Mouse (Mus musculus) heart, embryonic 12.5 days (tissue): ENCODE results near the gene Park7. TPM values are rescaled to one million over a fixed set of nuclear protein-coding genes. Genes with fewer than 3 reads are reported as not detected.

ENCODE experiments used
- ATAC-seq: fragments of 200-750 bp; cut with Nextera tagmentation; 2 replicates; pipeline ENCODE4 v1.8.0; 2017; ENCODE audit warnings: moderate TSS enrichment, moderate library complexity; ENCODE audit not compliant: insufficient number of reproducible peaks, low FRiP score
- H3K27ac ChIP-seq: fragments of 300-500 bp; sonication (generic); 2 replicates; pipeline ENCODE4 v1.5.1; 2016; ENCODE audit warnings: mild to moderate bottlenecking, moderate library complexity; ENCODE audit not compliant: poor library complexity, severe bottlenecking
- H3K27me3 ChIP-seq: fragments of 300-500 bp; sonication (generic); replicated peaks from 2 replicates; pipeline ENCODE4 v1.6.1; 2016; ENCODE audit warnings: mild to moderate bottlenecking, moderate library complexity
- H3K36me3 ChIP-seq: fragments of 300-500 bp; sonication (generic); 2 replicates; pipeline ENCODE4 v1.6.1; 2016; ENCODE audit warnings: mild to moderate bottlenecking, moderate library complexity
- H3K4me1 ChIP-seq: fragments of 300-500 bp; sonication (generic); replicated peaks from 2 replicates; pipeline ENCODE4 v1.6.1; 2016; ENCODE audit warnings: mild to moderate bottlenecking
- H3K4me2 ChIP-seq: fragments of 300-500 bp; sonication (generic); 2 replicates; pipeline ENCODE4 v1.6.1; 2016; ENCODE audit warnings: mild to moderate bottlenecking, moderate library complexity
- H3K4me3 ChIP-seq: fragments of 300-500 bp; sonication (generic); 2 replicates; pipeline ENCODE4 v1.5.1; 2016; ENCODE audit warnings: mild to moderate bottlenecking
- H3K9ac ChIP-seq: fragments of 300-500 bp; sonication (generic); 2 replicates; pipeline ENCODE4 v1.6.1; 2016; ENCODE audit warnings: mild to moderate bottlenecking, moderate library complexity
- H3K9me3 ChIP-seq: fragments of 300-500 bp; sonication (generic); replicated peaks from 2 replicates; pipeline ENCODE4 v1.6.1; 2016; ENCODE audit warnings: mild to moderate bottlenecking, moderate library complexity
- WGBS: fragments of 180-500 bp; shearing (Covaris S2); methylation state at CpG from one replicate; pipeline ENCODE4 v1.1.7; 2016; 5-methylcytosine and 5-hydroxymethylcytosine counted together
- polyA plus RNA-seq: library from polyadenylated mRNA; unstranded; fragments of >200 nt; fragmentation: Nextera tagmentation; extraction: Ambion mirVana; gene quantifications from 2 replicates; pipeline ENCODE4 v1.2.1, GENCODE M21; 2016

Park7 gene
- polyA plus RNA-seq, 1 experiment from 2014 or later: 306 TPM

DNA sequence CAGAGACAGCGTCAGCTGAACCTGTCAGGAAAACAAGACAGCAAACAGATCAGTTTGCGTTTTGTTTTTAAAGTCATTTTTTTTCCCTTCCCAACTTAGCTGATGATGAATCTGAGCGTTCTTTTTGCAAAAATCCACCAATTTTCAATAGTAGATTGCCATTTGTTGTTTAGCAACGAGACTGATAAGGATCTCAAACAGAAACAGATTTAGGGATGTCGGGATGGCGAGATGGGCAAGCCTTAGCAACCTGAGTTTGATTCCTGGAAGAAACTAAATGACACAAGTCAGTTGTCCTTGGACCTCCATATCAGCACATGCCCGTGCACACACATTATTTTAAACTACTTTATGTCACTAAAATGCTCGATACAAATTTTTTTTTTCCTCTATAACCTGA is 41.6 kb downstream of the Park7 start:
- 0 out of 2 replicates have a peak overlapping the region, but pooled peaks have one; percentile 5 for H3K9ac ChIP-seq
- ATAC-seq: no peak

DNA sequence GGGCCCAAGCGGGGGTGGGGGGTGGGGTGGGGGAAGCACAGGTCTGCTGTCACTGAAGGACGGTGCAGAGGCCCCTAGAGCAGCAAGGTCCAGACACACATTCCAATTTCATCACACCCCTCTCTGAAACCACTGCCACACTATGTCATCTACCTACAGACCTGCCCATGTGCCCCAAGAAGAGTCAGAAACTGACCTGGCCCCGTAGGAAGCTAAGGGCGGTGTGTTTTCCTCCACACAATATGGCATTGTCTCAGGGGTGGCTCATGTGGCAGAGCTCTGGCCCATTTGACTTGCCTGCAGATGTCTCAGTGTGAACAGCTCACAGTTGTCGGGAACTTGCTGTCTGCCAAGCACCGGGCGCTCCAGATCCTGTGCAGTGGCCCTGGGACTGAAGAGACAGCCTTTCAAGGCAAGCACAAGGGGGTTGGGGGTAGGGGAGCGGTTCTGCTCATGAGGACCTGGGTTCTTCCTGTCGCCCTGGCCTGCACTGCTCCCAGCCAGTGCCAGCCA is 42.0 kb downstream of the Park7 start:
- no peaks in the 10 kb centered on the region for H3K27me3 ChIP-seq
- H3K9me3 ChIP-seq: no peaks in the 10 kb centered on the region
- peak overlapping the region; percentile 39 for H3K27ac ChIP-seq
- H3K9ac ChIP-seq: peak overlapping the region; percentile 5; the same call in 1 of the 2 replicates
- peaks cover 7% of the 10 kb centered on the region for H3K36me3 ChIP-seq
- peak; percentile 19; the same call in 1 of the 2 replicates for ATAC-seq
- peaks cover 38% of the 10 kb centered on the region for H3K4me1 ChIP-seq
- WGBS: 37% methylated on average over 9 of the region's 9 CpGs
- H3K4me3 ChIP-seq: no peak overlapping the region
- peak overlapping the region; percentile 15; the same call in 1 of the 2 replicates for H3K4me2 ChIP-seq

More for the DNA sequence above, 41.6 kb downstream of the Park7 start:
- Histone ChIP-seq H3K9me3 (no peaks in the 10 kb centered on the region), H3K36me3 (0 out of 2 replicates have a peak, but pooled peaks cover 4% of the 10 kb centered on the region), H3K4me2 (no peak overlapping the region), H3K4me3 (no peak overlapping the region), H3K4me1 (peaks cover 38% of the 10 kb centered on the region), H3K27ac (no peak overlapping the region), H3K27me3 (no peaks in the 10 kb centered on the region)
- 64% methylated on average over 8 of the region's 8 CpGs for whole genome bisulfite sequencing

DNA sequence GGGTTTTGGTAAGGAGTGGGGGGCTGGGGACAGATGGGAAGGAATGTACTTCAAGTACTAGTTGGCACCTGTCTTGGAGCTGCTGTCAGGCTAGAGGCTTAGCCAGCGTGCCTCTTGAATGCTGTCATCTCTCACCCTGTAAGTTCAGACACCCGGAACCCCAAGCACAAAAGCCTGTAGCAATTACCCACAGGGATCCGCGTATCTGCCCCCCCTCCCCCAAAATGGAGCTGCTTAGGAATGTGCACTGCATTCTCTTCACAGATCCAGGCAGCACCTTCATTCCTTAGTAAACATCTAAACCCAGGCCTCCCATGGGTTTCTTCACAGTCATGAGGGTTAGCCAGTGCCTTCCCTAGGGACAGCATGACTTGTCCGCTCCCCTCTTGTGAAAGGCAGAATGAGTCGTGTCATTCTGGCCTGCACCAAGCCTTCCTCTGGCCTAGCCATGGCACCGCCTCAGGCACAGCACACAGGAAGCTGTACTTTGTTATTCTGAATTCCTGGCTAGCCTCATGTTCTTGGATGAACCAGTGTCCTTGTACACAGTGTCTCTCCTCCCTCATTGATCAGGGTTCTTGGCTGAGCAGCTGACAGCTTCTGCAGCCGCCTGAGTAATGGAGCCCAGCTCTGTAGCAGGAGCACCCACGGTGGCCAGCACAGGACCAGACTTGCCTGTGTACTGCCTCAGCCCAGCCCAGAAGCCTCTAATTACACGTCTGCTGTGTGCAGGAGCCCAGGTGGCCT is 42.7 kb downstream of the Park7 start:
- Histone ChIP-seq H3K4me3 (no peak overlapping the region), H3K36me3 (peaks cover 13% of the 10 kb centered on the region), H3K4me2 (0 out of 2 replicates have a peak overlapping the region, but pooled peaks have one; percentile 15), H3K9ac (peak overlapping the region; percentile 5; the same call in 1 of the 2 replicates), H3K4me1 (peaks cover 38% of the 10 kb centered on the region), H3K27me3 (no peaks in the 10 kb centered on the region), H3K27ac (peak overlapping the region; percentile 39), H3K9me3 (no peaks in the 10 kb centered on the region)
- ATAC-seq: peak; percentile 54
- WGBS: 28% methylated on average over 10 of the region's 10 CpGs

DNA sequence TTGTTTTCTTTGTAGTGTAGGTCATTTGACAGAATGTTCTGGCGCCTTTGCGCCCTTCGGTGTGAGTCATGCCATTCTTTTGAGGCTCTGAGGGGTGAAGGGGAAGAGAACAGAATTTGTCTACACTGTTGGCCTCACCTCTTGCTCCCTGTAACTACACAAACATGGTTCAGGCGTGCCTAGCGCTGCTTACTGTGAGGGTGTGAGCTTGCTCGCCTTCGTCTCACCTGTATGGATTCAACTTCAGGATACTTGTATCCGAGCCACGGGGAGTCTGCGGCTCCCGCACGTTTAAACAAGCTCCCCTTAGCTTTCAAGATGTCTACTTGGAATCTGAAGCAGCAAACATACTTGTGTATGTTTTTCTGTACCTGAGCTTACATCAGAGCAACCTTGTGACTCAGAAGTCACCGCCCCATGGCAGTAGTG is 43.3 kb downstream of the Park7 start:
- H3K9me3 ChIP-seq: no peaks in the 10 kb centered on the region
- H3K4me2 ChIP-seq: 0 out of 2 replicates have a peak overlapping the region, but pooled peaks have one; percentile 15
- no peak overlapping the region for H3K9ac ChIP-seq
- no peak overlapping the region for H3K4me3 ChIP-seq
- peak overlapping the region; percentile 39; the same call in 1 of the 2 replicates for H3K27ac ChIP-seq
- H3K4me1 ChIP-seq: peaks cover 38% of the 10 kb centered on the region
- H3K27me3 ChIP-seq: no peaks in the 10 kb centered on the region
- no peak for ATAC-seq
- WGBS: 76% methylated on average over 13 of the region's 13 CpGs
- H3K36me3 ChIP-seq: peaks cover 19% of the 10 kb centered on the region

DNA sequence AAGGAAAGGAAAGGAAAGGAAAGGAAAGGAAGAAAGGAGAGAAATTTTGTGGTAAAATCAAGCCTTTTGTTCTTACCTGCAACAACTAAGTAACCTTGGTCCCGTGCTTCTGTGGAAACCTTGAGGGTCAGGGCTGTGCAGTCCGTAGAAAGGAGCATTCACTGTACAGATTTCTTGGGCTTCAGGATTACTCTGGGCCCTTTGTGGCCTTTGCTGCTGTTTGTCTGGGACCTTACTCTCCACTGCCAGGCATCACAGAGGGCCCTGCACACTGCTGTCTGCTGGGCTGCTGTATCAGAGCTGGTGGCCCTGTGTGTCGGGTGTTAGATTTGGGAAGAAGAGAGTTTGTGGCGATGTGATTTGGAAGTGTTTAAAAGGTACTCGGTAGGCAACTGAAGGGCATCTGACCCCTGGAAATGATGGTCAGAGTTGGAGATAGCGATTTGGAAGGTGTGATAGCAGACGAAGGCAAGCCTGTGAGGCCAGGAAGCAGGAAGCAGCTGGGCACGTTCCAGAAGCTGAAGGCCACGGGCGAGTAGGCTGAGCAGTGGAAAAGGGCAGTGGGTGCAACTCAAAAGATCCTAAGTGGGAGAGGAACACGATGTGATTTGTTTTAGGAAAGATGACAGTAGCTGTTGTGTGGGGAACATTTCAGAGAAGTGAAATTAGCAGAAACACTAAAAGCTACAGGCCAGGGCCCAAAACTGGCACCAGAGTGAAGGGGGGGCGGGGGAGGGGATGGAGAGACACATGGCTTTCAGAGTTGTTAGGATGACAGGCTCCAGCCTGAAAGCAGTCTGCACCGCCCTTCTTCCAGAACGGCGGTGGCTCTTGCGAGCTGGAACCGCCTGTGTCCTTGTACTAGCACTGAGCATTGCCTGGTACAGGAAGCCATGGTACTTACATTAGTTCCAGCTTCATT is 44.7 kb downstream of the Park7 start:
- H3K27me3 ChIP-seq: no peaks in the 10 kb centered on the region
- H3K27ac ChIP-seq: no peak overlapping the region
- no peak overlapping the region for H3K4me2 ChIP-seq
- WGBS: 43% methylated on average over 17 of the region's 17 CpGs
- H3K9ac ChIP-seq: no peak overlapping the region
- H3K4me1 ChIP-seq: peaks cover 38% of the 10 kb centered on the region
- H3K4me3 ChIP-seq: no peak overlapping the region
- no peak for ATAC-seq
- no peaks in the 10 kb centered on the region for H3K9me3 ChIP-seq
- peaks cover 24% of the 10 kb centered on the region for H3K36me3 ChIP-seq

DNA sequence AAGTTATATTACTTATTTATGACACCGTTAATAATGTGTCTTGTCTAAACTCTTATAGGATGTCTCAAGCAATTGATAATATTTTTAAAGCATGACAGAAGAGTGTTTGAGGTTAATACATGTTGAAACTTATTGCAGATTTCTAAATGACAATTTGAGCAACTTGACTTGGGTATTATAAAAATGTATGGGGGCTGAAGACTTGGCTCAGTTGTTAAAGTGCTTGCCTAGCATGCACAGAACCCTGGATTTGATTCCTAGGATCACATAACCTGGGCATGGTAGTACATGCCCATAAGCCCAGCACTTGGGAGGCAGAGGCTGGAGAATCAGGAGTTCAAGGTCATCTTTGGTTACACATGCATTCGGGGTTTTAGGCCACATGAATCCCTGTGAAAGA is 45.4 kb downstream of the Park7 start:
- no peak overlapping the region for H3K27ac ChIP-seq
- peaks cover 24% of the 10 kb centered on the region for H3K36me3 ChIP-seq
- 76% methylated on average over 2 of the region's 2 CpGs for WGBS
- H3K27me3 ChIP-seq: no peaks in the 10 kb centered on the region
- ATAC-seq: no peak
- no peak overlapping the region for H3K4me3 ChIP-seq
- H3K9me3 ChIP-seq: no peaks in the 10 kb centered on the region
- no peak overlapping the region for H3K9ac ChIP-seq
- H3K4me1 ChIP-seq: peaks cover 38% of the 10 kb centered on the region
- no peak overlapping the region for H3K4me2 ChIP-seq

DNA sequence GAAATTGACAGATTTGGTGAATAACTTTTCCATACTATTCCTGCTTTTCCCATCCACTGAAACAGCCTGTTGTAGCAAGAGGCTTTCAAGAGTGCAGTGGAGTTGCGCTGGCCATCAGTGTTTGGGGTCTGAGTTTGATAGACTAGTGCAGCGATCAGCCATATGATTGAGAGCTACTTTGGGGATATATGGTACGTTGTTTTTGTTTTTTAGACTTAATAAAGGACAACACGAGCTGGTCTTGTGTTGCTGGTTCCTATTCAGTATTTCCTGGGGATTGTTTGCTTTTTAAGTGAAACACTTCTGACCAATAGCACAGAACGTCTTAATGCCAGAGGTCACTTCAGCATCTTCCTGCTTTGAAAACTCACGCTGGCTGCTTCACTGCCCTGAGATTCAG is 46.1 kb downstream of the Park7 start:
- no peak for ATAC-seq
- H3K9ac ChIP-seq: no peak overlapping the region
- H3K4me2 ChIP-seq: no peak overlapping the region
- no peaks in the 10 kb centered on the region for H3K27me3 ChIP-seq
- H3K4me3 ChIP-seq: no peak overlapping the region
- H3K4me1 ChIP-seq: peaks cover 38% of the 10 kb centered on the region
- H3K9me3 ChIP-seq: no peaks in the 10 kb centered on the region
- no peak overlapping the region for H3K27ac ChIP-seq
- H3K36me3 ChIP-seq: peaks cover 24% of the 10 kb centered on the region
- WGBS: 75% methylated on average over 6 of the region's 6 CpGs

DNA sequence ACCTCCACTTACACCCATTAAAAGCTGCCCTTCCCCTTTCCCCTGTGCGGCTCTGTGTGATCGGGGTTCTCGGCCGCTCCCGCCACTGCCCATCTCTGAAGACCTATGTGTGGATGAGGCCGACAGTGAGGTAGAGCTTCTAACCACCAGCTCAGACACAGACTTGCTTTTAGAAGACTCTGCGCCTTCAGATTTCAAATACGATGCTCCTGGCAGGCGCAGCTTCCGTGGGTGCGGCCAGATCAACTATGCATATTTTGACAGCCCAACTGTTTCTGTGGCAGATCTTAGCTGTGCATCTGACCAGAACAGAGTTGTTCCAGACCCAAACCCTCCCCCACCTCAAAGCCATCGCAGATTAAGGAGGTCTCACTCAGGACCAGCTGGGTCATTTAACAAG is 47.7 kb downstream of the Park7 start:
- no peaks in the 10 kb centered on the region for H3K27me3 ChIP-seq
- no peak for ATAC-seq
- H3K27ac ChIP-seq: no peak overlapping the region
- peaks cover 30% of the 10 kb centered on the region for H3K4me1 ChIP-seq
- WGBS: 91% methylated on average over 12 of the region's 12 CpGs
- peaks cover 24% of the 10 kb centered on the region for H3K36me3 ChIP-seq
- H3K9ac ChIP-seq: no peak overlapping the region
- H3K4me3 ChIP-seq: no peak overlapping the region
- H3K9me3 ChIP-seq: no peaks in the 10 kb centered on the region
- H3K4me2 ChIP-seq: no peak overlapping the region

DNA sequence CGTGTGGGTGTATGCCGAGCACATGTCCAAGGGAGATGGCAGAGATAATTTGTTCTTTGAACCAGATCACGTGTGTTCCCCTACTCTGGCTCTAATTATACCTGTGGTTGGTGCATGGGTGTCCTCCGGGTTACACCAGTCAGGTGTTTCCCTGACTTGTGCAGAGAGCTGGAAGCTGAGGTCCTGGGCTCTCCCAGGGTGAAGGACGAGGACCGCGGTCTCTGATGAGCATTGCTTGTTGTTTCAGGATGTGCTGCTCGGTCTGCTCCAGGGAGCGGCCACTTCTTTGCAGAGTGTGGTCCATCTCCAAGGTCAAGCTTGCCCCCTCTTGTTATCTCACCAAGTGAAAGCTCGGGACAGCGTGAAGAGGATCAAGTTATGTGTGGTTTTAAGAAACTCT is 48.2 kb downstream of the Park7 start:
- no peak for ATAC-seq
- Histone ChIP-seq H3K4me1 (peaks cover 28% of the 10 kb centered on the region), H3K27ac (no peak overlapping the region), H3K27me3 (no peaks in the 10 kb centered on the region), H3K9ac (no peak overlapping the region), H3K4me2 (no peak overlapping the region), H3K36me3 (peaks cover 24% of the 10 kb centered on the region), H3K9me3 (no peaks in the 10 kb centered on the region), H3K4me3 (no peak overlapping the region)
- 88% methylated on average over 11 of the region's 11 CpGs for WGBS

DNA sequence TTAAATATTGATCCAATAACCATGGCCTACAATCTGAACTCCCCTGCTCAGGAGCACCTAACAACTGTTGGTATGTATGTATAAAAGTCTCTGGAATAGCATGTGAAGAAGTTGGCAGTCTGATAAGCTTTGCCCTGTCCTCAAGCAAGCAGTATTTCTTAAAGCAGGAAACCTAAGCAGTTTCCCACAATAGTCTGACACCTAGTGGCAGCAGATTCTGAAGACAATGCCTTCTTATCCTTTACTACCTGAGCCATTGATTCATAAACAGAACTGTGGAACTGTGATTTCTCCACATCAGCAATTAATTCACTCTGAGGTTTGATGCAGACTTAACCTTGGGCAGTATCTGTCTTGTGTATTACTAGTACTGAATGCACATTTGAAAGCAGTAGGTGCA is 48.9 kb downstream of the Park7 start:
- H3K4me3 ChIP-seq: no peak overlapping the region
- H3K4me2 ChIP-seq: no peak overlapping the region
- H3K27me3 ChIP-seq: no peaks in the 10 kb centered on the region
- H3K36me3 ChIP-seq: peaks cover 24% of the 10 kb centered on the region
- no peak overlapping the region for H3K27ac ChIP-seq
- no peak for ATAC-seq
- no peak overlapping the region for H3K9ac ChIP-seq
- H3K4me1 ChIP-seq: peaks cover 23% of the 10 kb centered on the region
- H3K9me3 ChIP-seq: no peaks in the 10 kb centered on the region
